11 mouse cellular contexts compared by ENCODE assay signal in the genomic region with DNA sequence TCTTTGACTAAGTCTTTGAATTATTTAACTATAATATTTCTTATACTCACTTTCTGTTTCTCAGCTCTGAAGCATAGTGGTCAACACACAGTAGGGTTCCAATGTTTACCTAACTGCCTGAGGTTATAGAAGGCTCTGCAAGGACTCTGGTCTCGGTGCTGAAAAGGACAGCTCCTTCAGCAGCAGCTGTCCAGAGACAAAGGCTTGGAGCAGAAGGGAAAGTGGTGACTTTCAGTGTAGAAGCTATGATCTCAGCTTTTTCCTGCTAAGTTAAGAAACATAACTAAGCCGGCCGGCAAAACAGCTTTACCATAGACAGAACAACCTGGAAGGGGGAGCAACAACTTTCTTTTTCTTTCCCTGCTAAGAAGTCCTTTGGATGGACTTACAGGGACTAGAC. TPM values are rescaled to one million over a fixed set of nuclear protein-coding genes. Genes with fewer than 3 reads are reported as not detected.
DNase-seq lines count a peak whose midpoint lies in the region; ATAC-seq and TF ChIP-seq lines count a peak whose summit lies in the region.
"Had no signal": no experiment of that assay in that cellular context is flagged by ENCODE, and none has a peak within 500 bp of the region (broad histone marks: within the 10 kb centered on the region; RNA-seq: fewer than 3 reads in every experiment).

No protein-coding gene starts in this region.

- H3K27ac ChIP-seq in stomach, postnatal 0 days (replicated peaks) = no peak overlapping the region

- intact Hi-C loops in heart, postnatal 14 days (cut with DNase I) = no loop called here
- intact Hi-C loops in heart, postnatal 25 days (cut with DNase I) = no loop called here

- no peaks in the 10 kb centered on the region for H3K4me1 ChIP-seq in stomach, postnatal 0 days (replicated peaks; ENCODE audit: control insufficient read depth, insufficient read depth)

- H3K4me3 ChIP-seq in stomach, postnatal 0 days (ENCODE audit: low read depth, low read length) = no peak overlapping the region
- H3K4me3 ChIP-seq: heart, embryonic 12.5 days had no signal

- ATAC-seq in stomach, postnatal 0 days (ENCODE audit: low FRiP score, low TSS enrichment) = no peak
- ATAC-seq: midbrain, embryonic 16.5 days had no signal

- no peak overlapping the region for H3K4me2 ChIP-seq in stomach, postnatal 0 days (replicated peaks; ENCODE audit: low read depth)
- H3K4me2 ChIP-seq: heart, embryonic 12.5 days had no signal

- no peak for TF ChIP-seq CTCF in stomach, postnatal 0 days (IDR thresholded peaks at IDR 0.05; ENCODE audit: low read depth)

- no peak for TF ChIP-seq EP300 in stomach, postnatal 0 days (optimal IDR thresholded peaks at IDR 0.05)

- 26% methylated on average over 3 of the region's 3 CpGs for WGBS in stomach, postnatal 0 days

- no peaks in the 10 kb centered on the region for H3K36me3 ChIP-seq in stomach, postnatal 0 days (ENCODE audit: control insufficient read depth, insufficient read depth, low read length)
- H3K36me3 ChIP-seq: heart, embryonic 12.5 days had no signal

- H3K27me3 ChIP-seq in stomach, postnatal 0 days (ENCODE audit: control insufficient read depth, insufficient read depth, low read length) = no peaks in the 10 kb centered on the region; the same call in 1 of the 2 replicates

- DNase-seq in heart, postnatal 14 days = peak; percentile 16 to 51
- no peak for DNase-seq in heart, postnatal 25 days (ENCODE audit: low spot score)
- DNase-seq in ovary, postnatal 36 days (ENCODE audit: low spot score) = peak; percentile 23
- DNase-seq in ovary, postnatal 14 days (ENCODE audit: low spot score) = no peak
- peak; percentile 37 for DNase-seq in embryo, embryonic 11.5 days (ENCODE audit: low read depth, low spot score)
- DNase-seq in stomach, postnatal 0 days (ENCODE audit: low spot score) = peak; percentile 25
- DNase-seq in spleen, postnatal 14 days (ENCODE audit: low spot score in 2 of 2) = no peak
- DNase-seq in frontal cortex, adult 2 months (ENCODE audit: extremely low spot score in 1 of 2, low spot score in 1 of 2) = no peak
- DNase-seq: liver had no signal

- no peaks in the 10 kb centered on the region for H3K9me3 ChIP-seq in stomach, postnatal 0 days (ENCODE audit: control insufficient read depth, low read length)
- H3K9me3 ChIP-seq: heart, embryonic 12.5 days had no signal

- no peak overlapping the region for H3K9ac ChIP-seq in stomach, postnatal 0 days (ENCODE audit: low read length)
- H3K9ac ChIP-seq: heart, embryonic 12.5 days had no signal

RNA-seq across cellular contexts. Expression of gene Map3k9, which starts 4.8 kb away (rescaled TPM):
- total RNA-seq in heart, postnatal 14 days (2021) = under 1 TPM; 0.22 to 0.29 TPM
- under 1 TPM; 0.25 to 0.29 TPM for total RNA-seq in heart, postnatal 25 days (2021)
- polyA plus RNA-seq in stomach, postnatal 0 days (2015; fragmentation: Nextera tagmentation; extraction: Ambion mirVana) = 3.2 and 3.8 TPM in 2 replicates
- 10.7 and 14.2 TPM in 2 replicates for polyA plus RNA-seq in frontal cortex, adult 2 months (2012; rRNA removed)

Comparison
In these comparisons a context has a peak if more than half of its experiments do, and no peak if none do; other contexts are left out.
1. DNase-seq: peak in heart, postnatal 14 days (2 of 2), ovary, postnatal 36 days (single experiment), embryo, embryonic 11.5 days (single experiment) and stomach, postnatal 0 days (single experiment); none in heart, postnatal 25 days (single experiment), ovary, postnatal 14 days (single experiment), spleen, postnatal 14 days (0 of 2) and frontal cortex, adult 2 months (0 of 2).